Mouse (Mus musculus) adrenal gland (tissue): ENCODE data around the gene Nrp2.

Experiments used
- intact Hi-C: fragments of 180-260 bp; cut with DNase I; formaldehyde crosslinking; loops from one replicate; pipeline ENCODE4 v1.15.1; 2025

Gene Nrp2

GRCm38 (mm10) chr1:62704117-62704888 is 1.2 kb downstream of the Nrp2 start:
- intact Hi-C loops = loop anchor here (5.0 to 10.0 kb wide), 4 partner anchors 230 to 1400 kb away; no protein-coding TSS in a partner anchor

- intact Hi-C loops = loop anchor here (5.0 to 10.0 kb wide), 4 partner anchors 230 to 1400 kb away; no protein-coding TSS in a partner anchor
Observed at GRCm38 (mm10) chr1:62704889-62705516, 1.9 kb downstream of the Nrp2 start.

GRCm38 (mm10) chr1:62705517-62705981 is 2.5 kb downstream of the Nrp2 start:
- intact Hi-C loops = loop anchor here (10.0 kb wide), 3 partner anchors 229 to 1401 kb away; no protein-coding TSS in a partner anchor

GRCm38 (mm10) chr1:62706085-62707021 is 3.3 kb downstream of the Nrp2 start:
- intact Hi-C loops = loop anchor here (10.0 kb wide), 3 partner anchors 228 to 1402 kb away; no protein-coding TSS in a partner anchor

GRCm38 (mm10) chr1:62707101-62707912 is 4.2 kb downstream of the Nrp2 start:
- intact Hi-C loops = loop anchor here (10.0 kb wide), 3 partner anchors 227 to 1403 kb away; no protein-coding TSS in a partner anchor

GRCm38 (mm10) chr1:62707913-62708860 is 5.1 kb downstream of the Nrp2 start:
- intact Hi-C loops = loop anchor here (10.0 kb wide), 3 partner anchors 227 to 1403 kb away; no protein-coding TSS in a partner anchor

GRCm38 (mm10) chr1:62709770-62710335 is 6.8 kb downstream of the Nrp2 start:
- intact Hi-C loops = loop anchor here (10.0 kb wide), 3 partner anchors 225 to 1405 kb away; no protein-coding TSS in a partner anchor

GRCm38 (mm10) chr1:62713021-62713676 is 10.1 kb downstream of the Nrp2 start:
- intact Hi-C loops = no loop called here

GRCm38 (mm10) chr1:62715004-62715403 is 11.9 kb downstream of the Nrp2 start:
- intact Hi-C loops = no loop called here

- intact Hi-C loops = no loop called here
Observed at GRCm38 (mm10) chr1:62715692-62716091, 12.6 kb downstream of the Nrp2 start.

- intact Hi-C loops = no loop called here
Observed at GRCm38 (mm10) chr1:62716836-62717478, 13.9 kb downstream of the Nrp2 start.

- intact Hi-C loops = no loop called here
Observed at GRCm38 (mm10) chr1:62717552-62718236, 14.6 kb downstream of the Nrp2 start.

GRCm38 (mm10) chr1:62718237-62718571 is 15.1 kb downstream of the Nrp2 start:
- intact Hi-C loops = no loop called here

GRCm38 (mm10) chr1:62718750-62719149 is 15.7 kb downstream of the Nrp2 start:
- intact Hi-C loops = no loop called here

GRCm38 (mm10) chr1:62719770-62720169 is 16.7 kb downstream of the Nrp2 start:
- intact Hi-C loops = loop anchor here (5.0 kb wide), 1 partner anchor 58 kb away; no protein-coding TSS in a partner anchor

GRCm38 (mm10) chr1:62720176-62720575 is 17.1 kb downstream of the Nrp2 start:
- intact Hi-C loops = loop anchor here (5.0 kb wide), 1 partner anchor 57 kb away; no protein-coding TSS in a partner anchor
